Mouse (Mus musculus) embryonic facial prominence, embryonic 12.5 days (tissue): Measurements from ENCODE around the gene Osbp. TPM values are rescaled to one million over a fixed set of nuclear protein-coding genes. Genes with fewer than 3 reads are reported as not detected.

ENCODE experiments used
- ATAC-seq: fragments of 200-750 bp; cut with Nextera tagmentation; 2 replicates; pipeline ENCODE4 v1.8.0; 2017; ENCODE audit not compliant: insufficient number of reproducible peaks, insufficient read depth, low FRiP score, low TSS enrichment
- H3K27ac ChIP-seq: fragments of 300-500 bp; sonication (generic); 2 replicates; pipeline ENCODE4 v1.5.1; 2016; ENCODE audit warnings: mild to moderate bottlenecking
- H3K27me3 ChIP-seq: fragments of 300-500 bp; sonication (generic); 2 replicates; pipeline ENCODE4 v1.6.1; 2016; ENCODE audit warnings: mild to moderate bottlenecking, moderate library complexity
- H3K36me3 ChIP-seq: fragments of 300-500 bp; sonication (generic); 2 replicates; pipeline ENCODE4 v1.6.1; 2016; ENCODE audit warnings: mild to moderate bottlenecking
- H3K4me1 ChIP-seq: fragments of 300-500 bp; sonication (generic); 2 replicates; pipeline ENCODE4 v1.6.1; 2016
- H3K4me2 ChIP-seq: fragments of 300-500 bp; sonication (generic); replicated peaks from 2 replicates; pipeline ENCODE4 v1.6.1; 2016; ENCODE audit warnings: mild to moderate bottlenecking, moderate library complexity
- H3K4me3 ChIP-seq: fragments of 300-500 bp; sonication (generic); 2 replicates; pipeline ENCODE4 v1.5.1; 2016; ENCODE audit warnings: mild to moderate bottlenecking
- H3K9ac ChIP-seq: fragments of 300-500 bp; sonication (generic); 2 replicates; pipeline ENCODE4 v1.6.1; 2016; ENCODE audit warnings: mild to moderate bottlenecking, moderate library complexity
- H3K9me3 ChIP-seq: fragments of 300-500 bp; sonication (generic); 2 replicates; pipeline ENCODE4 v1.6.1; 2016; ENCODE audit warnings: mild to moderate bottlenecking, moderate library complexity
- WGBS: fragments of 180-500 bp; shearing (Covaris S2); methylation state at CpG from one replicate; pipeline ENCODE4 v1.1.7; 2016; 5-methylcytosine and 5-hydroxymethylcytosine counted together
- polyA plus RNA-seq: library from polyadenylated mRNA; unstranded; fragments of >200 nt; fragmentation: Nextera tagmentation; extraction: Ambion mirVana; gene quantifications from 2 replicates; pipeline ENCODE4 v1.2.1, GENCODE M21; 2016

The Osbp gene
- polyA plus RNA-seq, 1 experiment from 2014 or later, result 5.6 TPM

- WGBS, result 92% methylated on average over 10 of the region's 10 CpGs
- H3K27ac ChIP-seq, result no peak overlapping the region
- no peak overlapping the region for H3K9ac ChIP-seq
- no peak overlapping the region for H3K4me3 ChIP-seq
- no peaks in the 10 kb centered on the region for H3K27me3 ChIP-seq
- no peak overlapping the region for H3K4me2 ChIP-seq
- no peaks in the 10 kb centered on the region for H3K4me1 ChIP-seq
- peaks cover 65% of the 10 kb centered on the region for H3K36me3 ChIP-seq
- H3K9me3 ChIP-seq, result no peaks in the 10 kb centered on the region
- no peak for ATAC-seq
These were observed 26.8 kb downstream of the Osbp start for GRCm38 (mm10) chr19:11992441-11993029.

DNA sequence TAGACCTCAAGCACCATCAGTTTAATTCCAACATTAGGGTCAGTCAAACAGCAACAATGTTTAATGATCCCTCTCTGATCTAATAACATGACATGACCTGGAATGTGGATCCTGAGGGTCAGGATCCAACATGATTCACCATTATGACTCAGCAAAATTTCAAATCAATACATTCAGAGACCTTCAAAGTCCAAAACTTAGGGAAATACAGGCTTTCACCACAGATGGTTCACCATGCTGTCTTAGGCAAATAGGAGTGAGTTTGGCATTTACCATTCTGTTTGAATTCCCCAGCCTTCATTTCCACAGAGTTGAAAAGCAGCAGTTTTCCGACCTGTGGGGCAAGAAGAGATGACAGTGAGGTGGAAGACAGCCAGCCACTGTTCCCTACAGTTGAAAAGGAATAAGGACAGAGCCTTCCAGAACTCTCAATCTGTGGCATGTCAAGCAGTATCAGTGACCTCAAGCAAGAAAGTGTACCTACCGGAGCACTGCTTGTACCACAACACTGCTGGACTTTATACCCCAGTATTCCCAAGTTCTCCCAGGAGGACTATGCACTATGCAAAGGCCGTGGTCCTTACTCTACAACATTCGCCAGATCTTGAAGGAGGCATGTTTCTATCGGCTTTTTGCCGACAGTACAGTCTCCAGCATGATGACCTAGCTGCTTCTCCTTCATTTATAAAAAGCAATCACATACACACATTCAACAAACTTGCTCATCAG lies 29.1 kb downstream of the Osbp start:
- 88% methylated on average over 6 of the region's 6 CpGs for WGBS
- H3K9me3 ChIP-seq, result no peaks in the 10 kb centered on the region
- H3K4me1 ChIP-seq, result no peaks in the 10 kb centered on the region
- H3K4me3 ChIP-seq, result no peak overlapping the region
- H3K27me3 ChIP-seq, result no peaks in the 10 kb centered on the region
- ATAC-seq, result no peak
- no peak overlapping the region for H3K4me2 ChIP-seq
- H3K27ac ChIP-seq, result no peak overlapping the region
- peaks cover 43% of the 10 kb centered on the region for H3K36me3 ChIP-seq
- H3K9ac ChIP-seq, result no peak overlapping the region

DNA sequence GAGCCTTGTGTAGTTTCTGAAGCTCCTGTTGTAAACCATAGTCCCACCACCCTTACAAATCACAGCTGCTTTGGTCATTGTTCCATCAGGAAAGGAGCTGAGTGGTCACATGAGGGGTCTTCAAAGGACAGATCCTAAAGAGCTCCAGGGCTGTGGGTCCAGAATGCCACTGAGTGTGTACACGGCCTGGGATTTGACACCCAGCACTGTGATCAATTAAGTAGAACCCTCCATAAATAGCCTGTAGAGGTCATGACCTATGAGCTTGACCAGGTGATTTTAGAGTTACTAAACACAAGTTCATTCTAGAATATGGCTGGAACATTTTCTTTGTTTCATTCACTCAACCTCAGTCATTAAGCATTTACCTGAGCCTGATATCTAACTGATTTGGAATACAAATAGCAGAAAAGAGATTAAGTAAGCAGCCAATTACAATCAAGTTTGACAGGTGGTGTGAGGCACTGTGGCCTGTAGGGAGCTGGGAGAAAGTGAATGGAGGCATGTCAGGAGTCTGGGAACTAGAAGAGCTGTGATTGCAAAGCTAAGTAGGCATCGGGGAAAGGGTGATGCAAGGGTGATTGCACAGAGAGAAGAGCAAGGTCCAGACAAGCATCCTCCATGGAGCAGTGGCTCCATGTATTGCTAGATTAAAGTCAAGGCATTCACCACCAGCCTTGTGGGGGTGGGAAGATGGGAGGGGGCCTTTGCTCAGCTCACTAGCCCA lies 30.1 kb downstream of the Osbp start:
- H3K4me2 ChIP-seq, result no peak overlapping the region
- H3K9ac ChIP-seq, result no peak overlapping the region
- peaks cover 3% of the 10 kb centered on the region; the same call in 1 of the 2 replicates for H3K4me1 ChIP-seq
- H3K9me3 ChIP-seq, result no peaks in the 10 kb centered on the region
- no peak overlapping the region for H3K27ac ChIP-seq
- H3K36me3 ChIP-seq, result peaks cover 34% of the 10 kb centered on the region
- no peak for ATAC-seq
- WGBS, result 67% methylated on average over 2 of the region's 2 CpGs
- H3K4me3 ChIP-seq, result no peak overlapping the region
- no peaks in the 10 kb centered on the region for H3K27me3 ChIP-seq

DNA sequence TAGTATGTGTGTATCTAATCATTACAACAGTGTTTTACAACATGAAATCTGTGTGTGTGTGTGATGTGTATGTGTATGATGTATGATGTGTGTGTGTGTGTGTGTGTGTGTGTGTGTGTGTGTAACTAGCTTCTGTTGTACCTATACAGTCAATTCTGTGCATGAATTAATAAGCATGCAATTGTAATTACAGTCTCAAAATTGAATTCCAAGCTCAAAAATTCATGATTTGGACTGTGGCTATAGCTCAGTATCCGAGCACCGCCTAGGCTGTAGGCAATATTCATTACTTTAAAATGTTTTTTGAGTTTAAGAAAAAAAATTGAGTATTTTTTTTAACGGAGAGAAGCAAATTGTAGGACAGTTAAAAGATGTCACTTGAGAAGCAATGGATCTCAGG lies 35.9 kb downstream of the Osbp start:
- no peak for ATAC-seq
- Histone ChIP-seq H3K27me3 (no peaks in the 10 kb centered on the region), H3K4me2 (no peak overlapping the region), H3K4me1 (peaks cover 11% of the 10 kb centered on the region; the same call in 1 of the 2 replicates), H3K36me3 (no peaks in the 10 kb centered on the region), H3K9me3 (no peaks in the 10 kb centered on the region), H3K27ac (no peak overlapping the region), H3K4me3 (no peak overlapping the region), H3K9ac (no peak overlapping the region)
- WGBS, result 22% methylated on average over 3 of the region's 3 CpGs

- no peaks in the 10 kb centered on the region for H3K36me3 ChIP-seq
- peak overlapping the region; percentile 34 for H3K4me2 ChIP-seq
- no peaks in the 10 kb centered on the region for H3K9me3 ChIP-seq
- no peak overlapping the region for H3K9ac ChIP-seq
- H3K27me3 ChIP-seq, result no peaks in the 10 kb centered on the region
- H3K4me1 ChIP-seq, result peaks cover 15% of the 10 kb centered on the region; the same call in 1 of the 2 replicates
- ATAC-seq, result no peak
- no peak overlapping the region for H3K27ac ChIP-seq
- 2% methylated on average over 11 of the region's 11 CpGs for WGBS
- 0 out of 2 replicates have a peak overlapping the region, but pooled peaks have one; percentile 7 for H3K4me3 ChIP-seq
These were observed 36.4 kb downstream of the Osbp start for GRCm38 (mm10) chr19:12002125-12002524.

GRCm38 (mm10) chr19:12002791-12003190 lies 37.0 kb downstream of the Osbp start:
- Histone ChIP-seq H3K27me3 (no peaks in the 10 kb centered on the region), H3K27ac (no peak overlapping the region), H3K4me3 (peak overlapping the region; percentile 7; the same call in 1 of the 2 replicates), H3K4me2 (peak overlapping the region; percentile 34), H3K4me1 (peaks cover 16% of the 10 kb centered on the region; the same call in 1 of the 2 replicates), H3K9me3 (no peaks in the 10 kb centered on the region), H3K9ac (no peak overlapping the region), H3K36me3 (no peaks in the 10 kb centered on the region)
- WGBS, result 50% methylated on average over 14 of the region's 14 CpGs
- no peak for ATAC-seq

GRCm38 (mm10) chr19:12003568-12003967 lies 37.8 kb downstream of the Osbp start:
- Histone ChIP-seq H3K4me1 (peaks cover 16% of the 10 kb centered on the region; the same call in 1 of the 2 replicates), H3K9me3 (no peaks in the 10 kb centered on the region), H3K27ac (no peak overlapping the region), H3K36me3 (no peaks in the 10 kb centered on the region), H3K27me3 (no peaks in the 10 kb centered on the region), H3K9ac (no peak overlapping the region), H3K4me2 (no peak overlapping the region), H3K4me3 (no peak overlapping the region)
- WGBS, result 83% methylated on average over 2 of the region's 2 CpGs
- ATAC-seq, result no peak

DNA sequence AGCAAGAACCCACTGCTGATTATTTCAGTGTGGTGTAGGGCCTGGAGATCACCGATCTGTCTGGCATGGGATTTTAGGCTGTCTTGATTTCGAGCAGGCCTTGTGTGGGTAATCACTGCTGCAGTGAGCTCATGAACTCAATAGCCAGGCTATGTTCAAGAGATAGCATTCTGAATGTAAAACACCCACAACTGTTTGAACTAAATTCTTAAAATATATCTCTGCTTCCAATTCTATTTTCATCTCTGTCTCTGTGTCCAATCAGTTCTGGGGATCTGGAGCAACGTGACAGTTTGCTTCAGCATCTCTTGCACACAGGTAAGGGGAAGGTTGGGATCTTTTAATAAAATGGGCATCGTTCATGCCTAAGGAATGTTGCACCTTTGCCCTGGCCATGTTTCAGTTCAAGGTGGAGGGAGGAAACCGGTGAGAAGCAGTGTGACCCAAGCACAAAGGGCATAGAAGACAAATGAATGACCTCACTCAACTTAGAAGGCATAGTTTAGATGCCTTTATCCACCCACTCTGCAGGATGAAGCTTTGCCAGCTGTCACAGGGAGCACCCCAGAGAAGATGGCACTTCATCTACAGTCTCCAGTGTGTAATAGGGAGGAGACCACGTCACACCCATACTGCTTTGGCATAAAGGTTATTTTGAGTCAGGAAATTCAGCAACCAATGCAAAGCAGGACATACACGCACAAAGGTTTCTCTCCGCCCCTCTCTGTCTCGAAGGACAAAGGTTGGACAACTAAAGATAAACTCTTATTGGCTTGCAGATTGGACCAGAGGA lies 38.7 kb downstream of the Osbp start:
- no peak overlapping the region for H3K9ac ChIP-seq
- no peaks in the 10 kb centered on the region for H3K27me3 ChIP-seq
- ATAC-seq, result no peak
- H3K27ac ChIP-seq, result no peak overlapping the region
- H3K4me2 ChIP-seq, result peak overlapping the region; percentile 60
- no peaks in the 10 kb centered on the region for H3K9me3 ChIP-seq
- no peaks in the 10 kb centered on the region for H3K36me3 ChIP-seq
- peak overlapping the region; percentile 50 for H3K4me3 ChIP-seq
- H3K4me1 ChIP-seq, result peaks cover 16% of the 10 kb centered on the region; the same call in 1 of the 2 replicates
- 65% methylated on average over 9 of the region's 9 CpGs for WGBS

DNA sequence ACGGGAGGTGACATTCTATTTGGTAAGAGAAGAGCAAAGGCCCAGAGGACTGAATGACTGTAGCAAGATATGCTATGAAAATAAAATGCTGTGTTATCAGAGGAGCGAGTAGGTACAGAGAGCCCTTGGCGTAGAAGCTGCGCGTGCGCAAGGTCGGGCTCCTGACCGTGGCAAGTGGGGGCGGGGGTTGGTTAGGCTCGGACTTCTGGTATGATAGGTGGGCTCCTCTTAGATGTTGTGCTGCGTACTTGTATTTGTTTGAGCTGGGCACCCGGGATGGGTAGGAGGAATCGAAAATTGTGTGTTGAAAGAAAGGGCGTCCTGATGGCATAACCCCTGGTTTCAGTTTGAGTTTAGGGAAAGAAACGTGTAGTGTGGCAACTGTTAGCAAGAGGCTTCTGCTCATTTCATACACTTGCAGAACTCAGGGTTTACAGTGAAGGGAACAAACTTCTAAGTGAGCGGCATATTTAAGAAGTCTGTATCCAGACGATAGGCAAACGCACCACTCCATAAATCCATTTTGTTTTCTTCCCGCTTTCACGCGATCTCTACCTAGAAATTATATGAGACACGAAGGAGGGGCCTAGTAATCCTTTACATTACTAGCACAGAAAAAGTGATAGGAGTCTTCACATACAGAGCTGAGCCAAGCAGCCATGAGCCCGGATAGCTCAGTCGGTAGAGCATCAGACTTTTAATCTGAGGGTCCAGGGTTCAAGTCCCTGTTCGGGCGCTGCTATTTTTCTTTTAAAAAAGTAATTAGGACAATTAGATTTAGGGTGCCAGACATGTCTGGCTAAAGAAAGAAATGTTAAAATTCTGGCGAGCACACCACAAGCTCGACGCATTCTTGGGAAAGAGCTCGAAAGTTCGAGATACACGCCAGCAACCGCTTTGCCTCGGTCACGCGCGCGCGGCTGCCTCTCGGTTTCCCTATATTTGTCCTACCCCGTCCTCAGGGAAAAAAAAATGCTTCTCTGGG lies 39.9 kb downstream of the Osbp start:
- peak overlapping the region; percentile 46 for H3K27ac ChIP-seq
- 1% methylated on average over 41 of the region's 41 CpGs for WGBS
- ATAC-seq, result peak; percentile 62; the same call in 1 of the 2 replicates

GRCm38 (mm10) chr19:12006361-12006947 lies 40.7 kb downstream of the Osbp start:
- no peaks in the 10 kb centered on the region for H3K27me3 ChIP-seq
- H3K4me2 ChIP-seq, result peak overlapping the region; percentile 60
- H3K9ac ChIP-seq, result peak overlapping the region; percentile 34; the same call in 1 of the 2 replicates
- peak overlapping the region; percentile 50 for H3K4me3 ChIP-seq
- no peak overlapping the region for H3K27ac ChIP-seq
- ATAC-seq, result no peak
- peaks cover 10% of the 10 kb centered on the region; the same call in 1 of the 2 replicates for H3K4me1 ChIP-seq
- under 1% methylated on average over 17 of the region's 17 CpGs for WGBS
- H3K36me3 ChIP-seq, result no peaks in the 10 kb centered on the region
- H3K9me3 ChIP-seq, result no peaks in the 10 kb centered on the region

More for the DNA sequence above, 39.9 kb downstream of the Osbp start:
- no peaks in the 10 kb centered on the region for H3K9me3 ChIP-seq
- peak overlapping the region; percentile 60 for H3K4me2 ChIP-seq
- peak overlapping the region; percentile 50 for H3K9ac ChIP-seq
- H3K4me3 ChIP-seq, result peak overlapping the region; percentile 50
- H3K27me3 ChIP-seq, result no peaks in the 10 kb centered on the region
- H3K36me3 ChIP-seq, result no peaks in the 10 kb centered on the region
- H3K4me1 ChIP-seq, result peaks cover 15% of the 10 kb centered on the region; the same call in 1 of the 2 replicates
